Mouse (Mus musculus) megakaryocyte, adult 5-6 weeks (primary cell): Measurements from ENCODE around the gene Traf2. TPM values are rescaled to one million over a fixed set of nuclear protein-coding genes. Genes with fewer than 3 reads are reported as not detected.
A peak's percentile ranks its signal among the peaks of the same experiment; 100 is the strongest.

ENCODE experiments used
- ATAC-seq: 2 replicates; pipeline ENCODE4 v1.8.0; 2016; ENCODE audit warnings: mild to moderate bottlenecking, inconsistent platforms; ENCODE audit not compliant: poor library complexity, severe bottlenecking
- total RNA-seq, 2 experiments: library from RNA; stranded (forward) in 1 of 2; stranded (reverse) in 1 of 2; fragments of 153-499, 151-499 nt in 1 of 2; fragments of 221-1000, 200-1000 nt in 1 of 2; gene quantifications; 2 replicates each; pipeline versions ENCODE4 v1.2.3 to v1.2.4; 2015 to 2017

The Traf2 gene
- total RNA-seq, 2 experiments from 2014 or later = 9.1 to 12.6 TPM

DNA sequence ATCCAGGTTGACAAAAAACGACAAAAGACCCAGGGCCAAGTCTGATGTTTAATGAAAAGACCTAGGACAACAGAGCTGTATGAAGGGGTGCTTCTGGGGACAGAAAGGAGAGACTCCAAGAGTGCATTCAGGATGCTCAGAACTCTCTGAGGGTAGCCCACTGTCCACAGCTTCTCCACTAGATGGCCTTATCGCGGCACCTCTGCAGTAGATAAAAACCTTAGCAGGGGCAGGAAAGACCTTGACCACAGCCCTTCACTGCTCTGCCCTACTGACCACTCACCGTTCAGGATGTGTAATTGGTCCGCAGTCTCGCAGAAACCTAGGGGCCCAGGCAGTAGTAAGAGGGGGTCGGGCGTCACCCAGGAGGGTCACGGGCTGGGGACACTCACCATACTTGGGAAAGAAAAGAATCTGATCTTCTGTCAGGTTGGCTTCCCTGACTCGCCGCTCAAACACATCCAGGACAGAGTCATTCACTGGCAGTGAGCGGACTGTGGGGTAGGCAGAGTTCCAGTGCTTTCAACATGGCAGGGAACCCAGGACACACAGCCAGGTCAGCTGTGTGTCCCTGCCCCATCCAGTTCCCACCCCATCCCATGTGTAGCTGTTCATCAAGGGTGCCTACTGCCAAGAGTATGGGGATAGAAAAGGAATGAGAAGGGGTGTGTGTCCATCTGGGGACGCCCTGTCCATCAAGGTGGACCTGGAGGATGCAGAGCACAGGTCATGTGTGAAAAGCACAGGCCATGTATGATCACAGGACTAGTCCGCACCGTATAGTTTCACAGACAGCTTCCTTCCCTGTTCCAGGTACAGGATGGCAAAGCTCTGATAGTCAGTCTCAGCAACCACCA is 47.9 kb downstream of the Traf2 start:
- no peak for ATAC-seq

DNA sequence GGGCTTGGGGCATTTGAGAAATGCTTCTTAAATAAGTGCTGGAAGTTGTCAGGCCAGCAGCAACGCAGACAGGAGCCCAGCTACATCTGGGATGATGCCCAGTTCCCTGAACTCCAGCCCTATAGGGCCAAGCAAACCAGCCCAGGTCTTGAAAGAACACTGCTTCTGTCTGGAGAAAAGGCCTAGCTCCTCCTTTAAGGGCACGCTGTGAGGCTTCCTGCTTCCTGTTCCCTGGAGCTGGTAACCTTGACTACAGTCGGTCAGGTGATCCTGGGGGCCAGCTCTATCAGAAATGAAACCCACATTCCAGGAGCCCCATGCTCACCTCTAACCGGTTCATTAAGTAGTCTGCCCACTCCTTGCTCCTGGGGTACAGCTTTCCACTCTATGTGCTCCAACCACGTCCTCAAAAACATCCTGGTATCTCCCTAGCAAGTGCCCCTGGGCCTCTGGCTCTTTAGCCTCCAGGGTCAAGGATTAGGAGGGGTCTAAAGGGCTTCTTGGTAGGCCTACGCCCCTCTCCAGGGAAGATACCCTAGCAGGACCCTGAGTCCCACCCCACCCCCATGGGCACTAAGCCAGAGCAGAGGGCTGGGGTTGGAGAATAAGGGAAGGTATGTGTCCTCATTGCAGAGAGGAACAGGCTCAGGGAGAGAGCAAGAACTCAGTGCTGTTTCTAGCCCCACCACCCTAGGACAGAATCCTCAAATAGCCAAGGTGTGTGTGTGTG is 48.7 kb downstream of the Traf2 start:
- ATAC-seq = no peak

DNA sequence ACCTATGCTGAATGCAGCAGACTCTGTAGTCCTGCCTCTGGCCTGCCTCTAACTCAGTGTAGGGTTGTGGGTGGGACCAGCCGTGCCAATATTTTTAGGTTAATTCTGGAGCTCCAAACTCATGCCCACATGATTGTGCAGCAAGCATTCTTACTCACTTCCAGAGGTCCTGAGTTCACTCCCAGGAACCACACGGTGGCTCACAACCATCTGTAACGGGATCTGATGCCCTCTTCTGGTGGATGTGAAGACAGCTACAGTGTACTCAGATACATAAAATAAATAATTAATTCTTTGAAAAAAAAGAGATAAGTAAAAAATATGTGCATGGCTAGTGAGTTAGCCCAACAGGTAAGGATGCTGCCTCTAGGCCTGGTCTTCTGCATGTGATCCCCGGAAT is 50.3 kb downstream of the Traf2 start:
- no peak for ATAC-seq

DNA sequence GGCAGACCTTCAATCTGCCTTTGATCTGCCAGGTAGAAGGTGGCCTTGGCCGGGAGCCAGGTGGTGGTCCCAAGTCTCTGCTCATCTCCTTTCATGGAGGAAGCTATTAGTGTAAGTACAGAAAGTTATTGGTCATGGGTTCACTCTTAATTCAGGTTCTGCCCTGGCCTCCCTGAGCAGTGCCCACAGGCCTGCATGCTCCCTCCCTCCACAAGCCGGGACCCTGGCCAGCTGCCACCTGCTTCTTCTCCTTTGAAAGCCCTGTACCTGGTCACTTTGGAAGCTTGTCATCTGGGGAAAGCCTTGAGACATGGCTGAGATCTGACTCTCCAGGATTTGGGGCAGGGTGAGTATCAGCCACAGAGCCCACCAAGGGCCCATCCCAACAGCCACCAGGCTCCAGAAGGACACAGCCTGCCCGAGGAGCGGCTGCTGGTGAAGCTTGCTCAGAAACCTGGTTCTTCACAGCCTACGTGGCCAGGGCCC is 53.2 kb downstream of the Traf2 start, which contains the start of gene Lcn12:
Gene Lcn12, minus strand, starts transcription at position 436 of the 486 bp plus-strand sequence.
- no peak for ATAC-seq

DNA sequence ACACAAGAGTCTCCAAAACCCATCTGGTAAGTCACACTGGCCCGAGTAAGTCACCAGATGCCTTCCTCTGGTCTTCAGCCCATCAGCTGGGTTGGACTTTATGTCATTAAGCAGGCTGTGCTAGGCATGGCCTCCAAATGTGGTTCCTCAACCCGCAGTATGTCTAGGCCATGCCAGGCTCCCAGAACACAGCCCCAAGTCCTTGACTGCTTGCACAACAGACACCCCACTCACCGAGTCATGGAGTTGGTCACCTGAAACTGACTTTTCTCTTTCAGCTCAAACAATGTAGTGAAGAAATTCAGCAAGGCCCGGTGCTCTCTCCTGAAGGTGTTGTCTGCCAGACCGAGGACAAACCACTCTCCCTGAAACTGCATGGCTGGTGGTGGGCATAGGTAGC is 53.8 kb downstream of the Traf2 start:
- no peak for ATAC-seq

DNA sequence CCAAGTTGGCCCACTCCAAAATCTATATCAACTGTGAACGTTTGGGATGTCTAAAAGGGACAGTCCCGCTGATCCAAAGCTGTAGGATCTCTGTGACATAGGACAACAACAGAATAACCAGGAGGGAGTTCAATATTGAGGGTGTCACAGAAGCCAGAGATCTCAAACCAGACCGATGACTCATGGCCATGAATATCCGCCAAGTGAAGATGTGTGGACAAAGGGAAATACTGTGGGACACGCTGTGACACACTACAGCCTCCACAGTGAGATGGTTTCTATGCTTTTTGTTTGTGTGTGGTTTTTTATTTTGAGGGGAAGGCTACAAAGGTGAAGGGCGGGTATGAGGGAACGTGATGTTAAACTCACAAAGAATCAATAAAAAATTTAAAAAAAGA is 58.1 kb downstream of the Traf2 start:
- ATAC-seq = no peak

DNA sequence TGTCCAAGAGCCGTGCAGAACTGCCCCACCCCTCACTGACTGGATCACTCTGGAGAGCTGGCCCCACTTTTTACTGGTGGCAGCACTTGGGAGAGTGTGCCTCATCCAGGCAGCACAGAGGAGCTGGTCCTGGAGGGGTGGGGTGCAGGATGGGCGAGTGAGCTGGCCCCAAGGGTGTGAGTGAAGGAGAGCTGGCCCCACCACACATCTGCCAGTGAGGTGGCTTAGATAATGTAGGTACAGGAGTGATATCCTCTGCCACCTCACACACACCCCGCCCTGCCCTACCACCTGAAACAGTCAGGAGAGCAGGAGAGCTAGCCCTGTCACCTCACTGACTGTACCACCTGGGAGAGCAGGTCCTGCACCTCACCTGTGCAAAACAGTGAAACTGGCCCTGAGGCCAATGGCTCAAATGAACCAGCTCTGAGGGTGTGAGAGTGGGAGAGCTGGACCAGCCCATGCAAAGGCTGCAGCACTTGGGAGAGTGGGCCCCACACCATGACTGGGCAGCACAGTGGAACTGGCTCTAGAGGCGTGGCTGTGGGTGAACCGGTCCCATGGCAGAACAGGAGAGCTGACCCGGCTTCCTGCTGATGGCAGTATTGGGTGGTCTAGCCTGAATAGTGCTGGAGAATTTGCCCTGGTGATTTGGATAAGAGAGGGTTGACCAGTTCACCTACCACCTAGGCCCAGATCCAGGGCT is 58.6 kb downstream of the Traf2 start:
- no peak for ATAC-seq

DNA sequence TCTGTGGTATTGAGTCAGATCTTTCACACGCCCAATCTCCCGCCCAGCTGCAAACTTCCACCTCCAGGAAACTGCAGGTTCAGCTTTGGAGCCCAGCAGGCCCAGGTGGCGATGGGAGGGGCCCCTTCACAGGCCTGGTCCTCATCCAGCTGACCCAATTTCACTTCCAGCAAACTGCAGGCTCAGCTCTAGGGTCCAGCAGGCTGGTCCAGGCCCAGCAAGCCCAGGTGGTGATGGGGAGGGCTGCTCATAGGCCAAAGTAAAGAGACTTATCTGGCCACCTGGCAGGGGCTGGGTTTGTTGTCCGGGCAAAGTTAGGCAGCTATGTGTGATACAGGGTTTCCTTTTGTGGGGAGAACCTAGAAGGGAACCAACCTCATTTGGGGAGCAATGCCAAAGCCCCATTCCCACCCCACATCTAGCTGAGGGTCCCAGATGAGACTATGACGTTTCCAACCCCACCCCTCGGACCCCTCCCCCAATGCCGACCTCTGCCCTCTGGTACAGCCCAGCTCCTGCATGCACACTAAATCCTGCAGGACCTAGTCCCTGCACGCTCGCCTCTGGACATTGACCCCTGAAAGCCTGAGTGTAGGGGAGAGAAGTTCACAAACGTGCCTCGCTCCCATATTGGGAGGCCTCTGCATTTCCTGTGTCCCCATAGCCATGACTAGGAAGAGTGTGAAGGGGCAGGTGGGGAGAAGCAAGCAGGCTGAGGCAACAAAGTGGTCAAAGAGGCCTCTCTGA is 61.7 kb downstream of the Traf2 start:
- ATAC-seq = no peak

DNA sequence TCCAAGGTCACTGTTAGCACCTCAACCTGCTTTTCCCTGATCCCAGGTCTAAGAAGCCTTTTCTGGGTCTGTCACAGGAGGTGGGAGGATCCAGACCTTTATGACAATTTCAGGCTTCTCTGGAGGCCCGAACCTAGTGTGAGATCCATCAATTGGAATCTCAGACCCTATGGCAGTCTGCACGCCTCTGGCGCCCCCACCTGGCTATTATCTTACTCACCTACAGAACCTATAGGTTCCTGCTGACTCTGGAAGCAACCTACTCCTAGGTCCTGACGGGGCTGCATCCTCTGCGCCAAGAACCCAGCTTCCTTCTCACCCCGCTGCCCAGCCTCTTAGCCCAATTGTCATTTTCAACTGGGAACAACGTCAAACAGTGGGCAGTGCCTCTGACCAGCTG is 63.8 kb downstream of the Traf2 start:
- peak; percentile 89 for ATAC-seq

DNA sequence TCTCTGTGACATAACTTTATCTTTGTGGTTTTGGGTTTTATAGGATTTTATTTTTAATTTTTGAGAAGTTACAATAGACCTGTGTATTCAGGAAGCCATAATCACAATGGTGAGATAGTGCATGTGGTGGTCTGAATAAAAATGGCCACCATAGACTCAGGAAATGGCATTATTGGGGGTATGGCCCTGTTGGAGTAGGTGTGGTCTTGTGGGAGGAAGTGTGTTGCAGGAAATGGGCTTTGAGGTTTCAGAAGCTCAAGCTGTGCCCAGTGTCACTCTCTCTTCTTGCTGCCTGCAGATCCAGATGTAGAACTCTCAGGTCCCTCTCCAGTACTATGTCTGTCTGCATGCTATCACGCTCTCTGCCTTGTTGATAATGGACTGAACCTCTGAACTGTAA is 66.2 kb downstream of the Traf2 start:
- ATAC-seq = no peak

DNA sequence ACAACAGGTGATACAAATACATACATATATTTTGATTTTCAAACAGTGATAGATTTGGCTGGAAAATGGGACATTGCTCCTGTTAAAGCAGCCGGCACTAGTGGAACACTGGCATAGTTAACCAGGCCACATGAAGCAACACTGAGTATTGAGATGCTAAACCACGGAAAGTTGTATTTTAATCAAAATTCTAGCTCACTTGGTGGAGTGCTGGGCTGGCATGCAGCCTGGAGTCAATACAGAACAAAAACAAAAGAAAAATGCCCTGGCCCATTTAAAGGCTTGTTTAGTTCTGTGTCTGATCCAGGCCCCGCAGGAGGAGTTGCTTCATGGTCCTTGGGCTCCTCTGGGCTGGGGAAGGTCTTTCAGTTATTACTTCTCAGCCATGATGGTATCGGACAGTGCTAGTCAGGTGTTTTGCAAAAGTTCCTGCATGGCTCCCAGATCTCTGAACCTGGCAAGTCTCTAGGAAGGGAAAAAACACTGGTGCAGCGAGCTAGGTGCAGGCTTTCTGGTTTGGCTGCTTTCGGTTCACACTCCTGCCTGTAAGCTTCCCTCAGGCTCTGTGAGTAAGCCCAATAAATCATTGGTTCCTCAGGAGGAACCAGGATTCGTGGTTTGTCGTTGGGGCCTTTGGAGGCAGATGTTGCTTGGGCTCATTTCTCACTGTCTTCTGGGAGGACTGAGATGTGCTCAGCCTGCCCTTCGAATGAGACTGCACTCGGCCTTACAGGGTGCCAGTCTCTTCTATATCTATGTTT is 67.0 kb downstream of the Traf2 start:
- ATAC-seq = no peak

DNA sequence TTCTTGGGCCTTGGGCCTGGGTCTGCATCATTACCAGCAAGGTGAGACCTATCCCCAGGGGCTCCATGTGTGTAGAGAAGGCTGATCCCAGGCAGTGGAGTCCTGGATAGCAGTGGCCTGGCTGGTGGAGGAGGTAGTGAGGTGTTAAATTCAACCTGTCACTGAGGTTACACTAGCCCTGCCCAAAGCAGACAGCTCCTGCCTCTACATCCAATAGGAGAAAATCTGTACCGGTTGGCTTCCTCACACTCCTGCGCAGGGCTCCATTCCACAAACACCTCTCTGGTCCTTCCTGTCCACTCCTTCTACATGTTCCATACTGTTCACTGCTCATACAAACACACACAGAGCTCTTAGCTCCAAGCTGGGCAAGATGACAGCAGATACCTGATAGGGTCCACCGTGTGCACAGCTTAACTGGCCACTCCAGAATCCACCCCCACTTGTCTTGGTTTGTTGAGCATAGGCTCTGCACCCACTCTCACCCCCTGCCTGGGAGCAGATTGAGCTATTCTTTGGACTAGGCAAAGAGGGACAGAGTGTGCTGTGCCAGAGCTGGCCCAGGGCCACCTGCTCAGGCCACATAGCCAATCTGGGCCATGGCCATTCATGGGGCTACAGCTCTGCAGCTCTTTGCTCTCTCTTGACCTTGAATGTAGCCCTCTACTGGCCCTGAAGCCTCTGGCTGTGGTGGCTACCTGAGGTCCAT is 68.6 kb downstream of the Traf2 start:
- no peak for ATAC-seq

DNA sequence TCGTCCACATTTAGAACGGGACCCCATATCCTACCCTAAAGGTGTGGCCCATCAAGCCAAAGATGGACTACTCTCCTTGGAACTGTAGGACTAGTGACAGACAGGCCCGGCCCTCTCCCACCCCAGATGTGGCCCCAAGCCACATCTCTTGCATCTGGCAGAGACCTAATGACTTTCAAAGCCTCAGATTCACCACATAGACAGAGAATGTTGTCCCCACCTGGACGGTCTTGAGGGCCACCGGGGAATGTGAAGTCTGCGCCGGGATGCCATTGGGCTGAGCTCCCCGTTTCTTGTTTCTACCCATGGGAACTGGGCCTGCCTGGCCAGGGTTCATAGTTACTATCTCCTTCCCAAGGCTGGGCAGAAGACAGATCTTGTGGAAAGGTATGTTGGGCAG is 69.2 kb downstream of the Traf2 start:
- ATAC-seq = no peak

DNA sequence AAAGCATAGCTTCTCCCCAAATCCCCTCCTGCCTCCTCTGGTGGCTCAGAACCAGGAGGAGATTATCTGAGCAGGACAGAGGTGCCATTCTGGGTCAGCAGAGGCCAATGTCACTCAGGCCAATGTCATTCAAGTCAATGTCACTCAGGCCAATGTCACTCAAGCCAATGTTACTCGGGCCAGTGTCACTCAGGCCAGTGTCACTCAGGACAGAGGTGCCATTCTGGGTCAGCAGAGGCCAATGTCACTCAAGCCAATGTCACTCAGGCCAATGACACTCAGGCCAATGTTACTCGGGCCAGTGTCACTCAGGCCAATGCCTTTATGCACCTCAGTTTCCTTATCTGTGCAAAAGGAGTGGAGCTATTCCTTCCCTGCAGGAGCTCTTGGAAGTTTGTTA is 74.2 kb downstream of the Traf2 start:
- no peak for ATAC-seq

DNA sequence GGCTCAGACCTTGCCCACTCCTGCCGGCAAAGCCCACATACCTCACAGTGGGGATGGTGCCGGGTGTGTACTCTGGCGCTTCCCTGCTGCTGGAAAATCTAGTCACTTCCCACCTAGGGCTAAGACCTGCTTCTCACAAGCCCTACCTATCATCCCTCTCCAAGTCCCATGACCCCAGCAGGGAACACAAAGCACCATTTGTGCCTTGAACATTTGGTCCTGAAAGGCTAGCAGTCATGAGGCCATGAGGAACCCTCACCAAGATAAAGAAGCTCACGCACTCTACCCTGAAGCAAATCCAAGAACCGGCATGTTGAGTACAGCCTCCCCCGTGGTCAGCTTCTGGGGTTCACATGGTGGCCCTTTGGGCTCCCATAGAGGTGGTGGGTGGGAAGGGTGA is 76.8 kb downstream of the Traf2 start, which contains the start of gene Ptgds:
Gene Ptgds, minus strand, starts transcription at position 78 of the 400 bp plus-strand sequence.
- no peak for ATAC-seq

DNA sequence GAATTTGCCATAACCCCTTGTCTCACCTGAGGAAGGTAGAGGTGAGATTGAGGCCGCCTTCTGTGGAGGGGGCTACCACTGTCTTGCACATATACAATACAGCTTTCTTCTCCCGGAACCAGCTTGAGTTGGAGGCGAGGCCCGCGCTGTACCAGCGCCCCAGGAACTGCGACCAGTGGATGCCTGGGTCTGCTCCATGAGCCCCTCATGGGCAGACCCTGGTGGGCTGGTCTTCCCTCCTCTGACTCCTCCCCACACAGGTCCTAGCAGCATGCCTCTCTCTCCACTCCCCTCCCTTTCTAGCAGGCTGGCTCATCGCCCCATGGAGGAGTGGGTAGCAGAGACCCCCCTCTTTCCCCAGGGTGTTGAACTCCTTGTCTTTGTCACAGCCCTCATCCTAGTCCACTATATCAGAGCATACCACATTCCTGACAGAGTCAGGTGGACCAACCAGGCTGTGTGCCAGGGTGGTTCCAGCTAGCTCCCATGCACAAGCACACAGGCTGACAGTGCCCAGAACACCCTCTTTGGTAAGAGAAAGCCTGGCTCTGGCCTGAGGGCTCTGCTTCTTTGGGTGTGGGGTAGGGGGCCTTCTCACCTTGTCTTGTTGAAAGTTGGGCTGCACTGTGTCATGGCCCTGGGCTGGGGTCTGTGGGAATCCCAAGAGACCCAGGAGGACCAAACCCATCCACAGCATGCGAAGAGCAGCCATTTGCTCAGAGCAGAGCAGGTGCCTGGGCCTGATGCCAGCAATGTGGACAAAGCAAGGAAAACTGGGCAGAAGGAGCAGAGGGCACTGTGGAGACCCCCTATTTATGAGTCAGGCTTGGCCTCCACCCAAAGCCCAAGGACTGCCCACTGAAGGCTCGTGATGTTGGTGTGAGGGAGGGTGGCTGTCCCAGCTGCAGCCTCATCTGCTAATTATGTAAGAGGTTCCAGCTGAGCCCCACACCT is 77.5 kb downstream of the Traf2 start:
- ATAC-seq = no peak
